Mouse (Mus musculus): ENCODE data around the gene Parvg. TPM values are rescaled to one million over a fixed set of nuclear protein-coding genes. Genes with fewer than 3 reads are reported as not detected.

The Parvg gene
- total RNA-seq, 2 experiments from 2014 or later: 1.2 to 1.5 TPM

Other genes starting within 250 kb of the Parvg start
- under 1 TPM in 1 of 2 experiments, not detected in 1; 0.09 TPM for gene Sult4a1, start 218.3 kb upstream of the Parvg start, total RNA-seq (2021)
- gene Pnpla5, start 200.9 kb upstream of the Parvg start, total RNA-seq (2021): not detected
- 10 to 100 TPM in 1 of 2 experiments, 1 to 10 TPM in 1; 3.1 to 10.6 TPM for gene Pnpla3, start 156.2 kb upstream of the Parvg start, total RNA-seq (2021)
- 100 to 1,000 TPM; 178 to 203 TPM for gene Samm50, start 131.8 kb upstream of the Parvg start, total RNA-seq (2021)
- 10 to 100 TPM; 54.4 to 64.5 TPM for gene Parvb, start 92.0 kb upstream of the Parvg start, total RNA-seq (2021)
- gene Shisal1, start 123.1 kb downstream of the Parvg start, total RNA-seq (2021): 1 to 10 TPM; 2.7 to 5.0 TPM
- gene Rtl6, start 233.8 kb downstream of the Parvg start, total RNA-seq (2021): 1 to 10 TPM; 3.7 to 4.9 TPM

Data from gastrocnemius, postnatal 14 days (tissue).